Comparison of ENCODE assay signal across 30 mouse cellular contexts in genomic region chr4:138336876-138337275, GRCm38 (mm10). TPM values are rescaled to one million over a fixed set of nuclear protein-coding genes. Genes with fewer than 3 reads are reported as not detected.
"Had no signal": no experiment of that assay in that cellular context is flagged by ENCODE, and none has a peak within 500 bp of the region (broad histone marks: within the 10 kb centered on the region; RNA-seq: fewer than 3 reads in every experiment).

No protein-coding gene starts in this region.

- H3K4me3 ChIP-seq: gastrocnemius, adult 2 months; heart, embryonic 10.5 days; heart, embryonic 12.5 days; hindbrain, embryonic 10.5 days; hindbrain, embryonic 12.5 days; intestine, embryonic 15.5 days; layer of hippocampus, adult 2 months; left cerebral cortex, adult 2 months; limb, embryonic 10.5 days; limb, embryonic 12.5 days; liver, embryonic 13.5 days had no signal

- H3K4me1 ChIP-seq: hindbrain, embryonic 12.5 days; intestine, embryonic 15.5 days; limb, embryonic 12.5 days had no signal

- DNase-seq: gastrocnemius, adult 2 months; gastrocnemius, postnatal 10 days; gastrocnemius, postnatal 25 days; heart, adult 18-20 months; heart, postnatal 10 days; heart, postnatal 4 days; kidney, adult 18-20 months; kidney, adult 8-10 months; kidney, postnatal 10 days; kidney, postnatal 4 days; liver; liver, embryonic 13.5 days had no signal

- H3K9me3 ChIP-seq: heart, embryonic 10.5 days; heart, embryonic 12.5 days; hindbrain, embryonic 10.5 days; hindbrain, embryonic 12.5 days; intestine, embryonic 15.5 days; limb, embryonic 10.5 days; limb, embryonic 12.5 days; liver, embryonic 13.5 days had no signal

- H3K36me3 ChIP-seq: heart, embryonic 10.5 days; heart, embryonic 12.5 days; hindbrain, embryonic 10.5 days; hindbrain, embryonic 12.5 days; intestine, embryonic 15.5 days; limb, embryonic 10.5 days; limb, embryonic 12.5 days; liver, embryonic 13.5 days had no signal

- H3K27ac ChIP-seq: gastrocnemius, adult 2 months; heart, embryonic 10.5 days; hindbrain, embryonic 10.5 days; hindbrain, embryonic 12.5 days; intestine, embryonic 15.5 days; layer of hippocampus, adult 2 months; left cerebral cortex, adult 2 months; limb, embryonic 10.5 days; limb, embryonic 12.5 days; liver, embryonic 13.5 days had no signal

- H3K9ac ChIP-seq: heart, embryonic 12.5 days; hindbrain, embryonic 12.5 days; intestine, embryonic 15.5 days; limb, embryonic 12.5 days; liver, embryonic 13.5 days had no signal

- H3K27me3 ChIP-seq: intestine, embryonic 15.5 days had no signal

- ATAC-seq: hindbrain, embryonic 16.5 days; inflammation-experienced regulatory T-cells, adult 6 months; intestine, embryonic 15.5 days; intestine, postnatal 0 days had no signal

- H3K4me2 ChIP-seq: heart, embryonic 12.5 days; hindbrain, embryonic 12.5 days; intestine, embryonic 15.5 days; limb, embryonic 12.5 days; liver, embryonic 11.5 days; liver, embryonic 13.5 days had no signal

RNA-seq across cellular contexts. Expression of gene Cda, which starts 30.9 kb away (rescaled TPM):
- total RNA-seq: granulocyte monocyte progenitor cell, adult 5-6 weeks had no signal
- polyA plus RNA-seq: inflammation-experienced regulatory T-cells, adult 6 months had no signal

RNA-seq across cellular contexts. Expression of gene Fam43b, which starts 59.5 kb away (rescaled TPM):
- total RNA-seq: gastrocnemius, adult 2 months; gastrocnemius, postnatal 25 days; gastrocnemius, postnatal 4 days; granulocyte monocyte progenitor cell, adult 5-6 weeks; heart, adult 18-20 months; heart, adult 8-10 months; heart, postnatal 10 days; heart, postnatal 4 days had no signal
- polyA plus RNA-seq: heart, embryonic 14.5 days; hindbrain, embryonic 10.5 days; inflammation-experienced regulatory T-cells, adult 6 months; intestine, postnatal 0 days; kidney, embryonic 14.5 days; limb, embryonic 10.5 days; limb, embryonic 12.5 days; liver, embryonic 13.5 days had no signal
